Mouse (Mus musculus) midbrain, embryonic 13.5 days (tissue): ENCODE results near the gene Gm3336. TPM values are rescaled to one million over a fixed set of nuclear protein-coding genes. Genes with fewer than 3 reads are reported as not detected.

Source experiments
- ATAC-seq: fragments of 200-750 bp; cut with Nextera tagmentation; 2 replicates; pipeline ENCODE4 v1.8.0; 2017; ENCODE audit warnings: mild to moderate bottlenecking, moderate TSS enrichment, moderate library complexity
- H3K27ac ChIP-seq: fragments of 300-500 bp; sonication (generic); 2 replicates; pipeline ENCODE4 v1.5.1; 2015; ENCODE audit warnings: inconsistent platforms, mild to moderate bottlenecking, moderate library complexity
- H3K27me3 ChIP-seq: fragments of 300-500 bp; sonication (generic); 2 replicates; pipeline ENCODE4 v1.6.1; 2015; ENCODE audit warnings: mild to moderate bottlenecking, inconsistent platforms
- H3K36me3 ChIP-seq: fragments of 300-500 bp; sonication (generic); 2 replicates; pipeline ENCODE4 v1.6.1; 2015; ENCODE audit warnings: mild to moderate bottlenecking, inconsistent platforms
- H3K4me1 ChIP-seq: fragments of 300-500 bp; sonication (generic); replicated peaks from 2 replicates; pipeline ENCODE4 v1.6.1; 2015; ENCODE audit warnings: inconsistent platforms
- H3K4me2 ChIP-seq: fragments of 300-500 bp; sonication (generic); replicated peaks from 2 replicates; pipeline ENCODE4 v1.6.1; 2015; ENCODE audit warnings: moderate library complexity, mild to moderate bottlenecking, inconsistent platforms
- H3K4me3 ChIP-seq: fragments of 300-500 bp; sonication (generic); replicated peaks from 2 replicates; pipeline ENCODE4 v1.5.1; 2015; ENCODE audit warnings: mild to moderate bottlenecking, inconsistent platforms
- H3K9ac ChIP-seq: fragments of 300-500 bp; sonication (generic); replicated peaks from 2 replicates; pipeline ENCODE4 v1.6.1; 2015; ENCODE audit warnings: mild to moderate bottlenecking, inconsistent platforms
- H3K9me3 ChIP-seq: fragments of 300-500 bp; sonication (generic); 2 replicates; pipeline ENCODE4 v1.6.1; 2016; ENCODE audit warnings: mild to moderate bottlenecking, inconsistent platforms
- whole genome bisulfite sequencing: fragments of 180-500 bp; shearing (Covaris S2); methylation state at CpG from one replicate; pipeline ENCODE4 v1.1.7; 2015; 5-methylcytosine and 5-hydroxymethylcytosine counted together
- polyA plus RNA-seq: library from polyadenylated mRNA; unstranded; fragments of >200 nt; fragmentation: Nextera tagmentation; extraction: Ambion mirVana; gene quantifications from 2 replicates; pipeline ENCODE4 v1.2.1, GENCODE M21; 2015

Gm3336 gene
- polyA plus RNA-seq, 1 experiment from 2014 or later: not detected

DNA sequence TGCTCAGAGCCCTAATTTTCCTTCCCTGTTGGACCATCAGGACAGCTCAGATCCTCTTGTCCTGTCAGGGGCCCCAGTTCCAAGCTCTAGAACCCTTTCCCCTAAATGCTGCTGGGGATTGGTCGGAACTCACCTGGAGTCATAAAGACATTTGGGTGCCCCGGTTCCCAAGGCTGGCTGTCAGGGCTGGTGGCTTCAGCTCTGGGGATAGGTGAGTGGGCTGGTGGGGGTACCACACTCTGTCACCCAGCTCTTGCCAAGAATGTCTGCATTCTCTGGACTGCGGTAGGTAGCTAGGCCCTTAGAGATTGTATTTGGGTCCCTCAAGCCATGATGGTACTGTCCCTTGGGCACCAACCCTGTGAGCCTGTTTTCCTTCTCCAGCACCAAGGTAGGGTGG is 15.1 kb upstream of the Gm3336 start, which contains the start of gene Iqcn:
Gene Iqcn, plus strand, starts transcription at position 171 of the 400 bp plus-strand sequence.
- H3K4me3 ChIP-seq: 0 out of 2 replicates have a peak within 1 kb of the TSS, but pooled peaks have one; percentile 98
- no peak within 1 kb of the TSS for H3K27ac ChIP-seq
- H3K27me3 ChIP-seq: no peaks in the 10 kb centered on the region
- H3K4me1 ChIP-seq: peaks cover 33% of the 10 kb centered on the region
- peaks cover 24% of the 10 kb centered on the region for H3K36me3 ChIP-seq
- no peak within 1 kb of the TSS; the same call in none of the 2 replicates for H3K9ac ChIP-seq
- no peak for ATAC-seq
- no peaks in the 10 kb centered on the region for H3K9me3 ChIP-seq
- H3K4me2 ChIP-seq: peak within 1 kb of the TSS; percentile 81
- WGBS: 99% methylated on average over 3 of the region's 3 CpGs

DNA sequence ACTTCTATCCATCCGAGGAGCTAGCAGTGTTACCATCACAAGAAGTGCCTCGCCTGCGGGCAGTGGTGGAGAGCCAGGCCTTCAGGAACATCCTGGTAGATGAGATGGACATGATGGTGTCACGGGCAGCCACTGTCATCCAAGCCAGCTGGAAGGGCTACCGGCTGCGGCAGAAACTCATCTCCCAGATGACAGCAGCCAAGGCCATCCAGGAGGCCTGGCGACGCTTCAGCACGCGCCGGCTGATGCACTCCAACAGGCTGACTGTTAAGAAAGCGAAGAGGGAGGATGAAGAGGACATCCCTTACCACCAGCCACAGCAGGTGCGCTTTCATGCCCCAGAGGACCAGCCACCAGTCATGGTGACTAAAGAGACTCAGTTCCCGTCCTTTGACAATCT is 10.1 kb upstream of the Gm3336 start:
- Histone ChIP-seq H3K27ac (no peak overlapping the region), H3K4me3 (no peak overlapping the region), H3K9me3 (no peaks in the 10 kb centered on the region), H3K9ac (no peak overlapping the region), H3K27me3 (no peaks in the 10 kb centered on the region), H3K4me1 (peaks cover 8% of the 10 kb centered on the region), H3K36me3 (peaks cover 16% of the 10 kb centered on the region; the same call in 1 of the 2 replicates), H3K4me2 (no peak overlapping the region)
- 93% methylated on average over 14 of the region's 14 CpGs for WGBS
- ATAC-seq: no peak

- no peaks in the 10 kb centered on the region for H3K9me3 ChIP-seq
- H3K27me3 ChIP-seq: no peaks in the 10 kb centered on the region
- H3K4me3 ChIP-seq: no peak overlapping the region
- ATAC-seq: no peak
- H3K9ac ChIP-seq: no peak overlapping the region
- no peak overlapping the region for H3K27ac ChIP-seq
- no peak overlapping the region for H3K4me2 ChIP-seq
- WGBS: 91% methylated on average over 9 of the region's 9 CpGs
- no peaks in the 10 kb centered on the region for H3K4me1 ChIP-seq
- peaks cover under 1% of the 10 kb centered on the region; the same call in 1 of the 2 replicates for H3K36me3 ChIP-seq
Observed at GRCm38 (mm10) chr8:70709794-70710193, 8.5 kb upstream of the Gm3336 start.

DNA sequence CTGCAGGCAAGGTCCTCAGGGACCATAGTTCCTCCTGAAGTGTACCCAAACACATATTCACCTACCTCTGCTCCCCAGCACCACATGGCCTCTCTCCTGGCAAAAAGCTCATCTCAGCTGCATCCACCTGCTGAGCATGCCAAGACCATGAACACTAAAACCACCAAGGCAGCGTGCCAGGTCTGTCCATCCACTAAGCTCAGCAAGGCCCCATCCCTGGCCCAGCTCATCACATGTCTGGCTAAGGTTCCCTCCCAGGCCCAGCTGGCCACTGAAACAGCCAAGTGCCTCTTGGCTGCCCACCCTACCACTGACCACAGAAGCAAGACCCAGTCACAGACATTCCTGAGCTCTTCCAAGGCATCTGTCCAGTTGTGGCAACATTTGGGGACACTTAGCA is 8.0 kb upstream of the Gm3336 start:
- H3K27me3 ChIP-seq: no peaks in the 10 kb centered on the region
- WGBS: 100% methylated on average over 1 of the region's 1 CpGs
- H3K36me3 ChIP-seq: no peaks in the 10 kb centered on the region
- no peak overlapping the region for H3K4me3 ChIP-seq
- H3K9me3 ChIP-seq: no peaks in the 10 kb centered on the region
- no peak overlapping the region for H3K9ac ChIP-seq
- H3K27ac ChIP-seq: no peak overlapping the region
- ATAC-seq: no peak
- no peaks in the 10 kb centered on the region for H3K4me1 ChIP-seq
- H3K4me2 ChIP-seq: no peak overlapping the region

DNA sequence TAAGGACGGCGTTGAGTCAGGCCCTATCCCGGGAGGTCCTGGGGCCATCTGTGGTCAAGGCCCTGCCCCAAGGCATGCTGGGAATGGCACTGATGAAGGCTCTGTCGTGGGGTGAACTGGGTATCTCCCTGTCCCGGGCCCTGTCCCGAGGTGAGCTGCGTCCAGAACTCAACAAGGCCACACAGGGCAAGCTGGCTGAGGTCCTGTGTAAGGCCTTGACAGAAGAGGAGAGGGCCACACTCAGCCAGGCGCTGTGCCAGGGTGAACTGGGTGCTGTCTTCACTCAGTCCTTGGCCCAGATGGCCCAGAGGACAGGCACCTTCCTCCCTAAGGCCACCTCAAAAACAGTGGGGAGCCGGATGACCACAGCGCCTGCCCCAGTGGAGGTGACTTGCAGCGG is 7.3 kb upstream of the Gm3336 start:
- Histone ChIP-seq H3K36me3 (no peaks in the 10 kb centered on the region), H3K9ac (no peak overlapping the region), H3K27ac (no peak overlapping the region), H3K9me3 (no peaks in the 10 kb centered on the region), H3K4me3 (no peak overlapping the region), H3K4me1 (no peaks in the 10 kb centered on the region), H3K27me3 (no peaks in the 10 kb centered on the region), H3K4me2 (no peak overlapping the region)
- ATAC-seq: no peak
- WGBS: 88% methylated on average over 11 of the region's 11 CpGs

DNA sequence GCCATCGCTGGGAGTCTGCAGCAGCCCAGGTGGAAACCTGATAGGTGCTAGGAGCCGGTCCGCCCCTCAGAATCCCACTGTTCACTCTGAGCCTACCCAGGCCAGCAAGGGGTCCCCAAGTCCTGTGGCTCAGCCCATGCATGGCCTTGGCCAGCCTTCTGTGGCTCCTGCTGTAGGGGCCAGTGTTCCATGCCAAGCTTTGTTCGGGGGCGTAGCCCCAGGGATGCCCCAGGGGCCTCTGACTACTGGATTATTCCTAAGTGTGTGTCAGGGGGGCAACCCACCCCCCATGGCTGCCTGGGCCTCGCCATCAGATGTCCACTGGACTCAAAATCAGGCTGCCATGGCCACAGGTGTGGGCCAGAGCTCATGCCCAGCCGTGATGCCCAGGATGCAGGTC is 4.4 kb upstream of the Gm3336 start:
- no peak overlapping the region for H3K4me2 ChIP-seq
- ATAC-seq: no peak
- H3K4me3 ChIP-seq: no peak overlapping the region
- no peaks in the 10 kb centered on the region for H3K9me3 ChIP-seq
- H3K4me1 ChIP-seq: no peaks in the 10 kb centered on the region
- WGBS: 79% methylated on average over 7 of the region's 7 CpGs
- no peak overlapping the region for H3K27ac ChIP-seq
- peaks cover 7% of the 10 kb centered on the region; the same call in 1 of the 2 replicates for H3K27me3 ChIP-seq
- H3K36me3 ChIP-seq: no peaks in the 10 kb centered on the region
- H3K9ac ChIP-seq: no peak overlapping the region

GRCm38 (mm10) chr8:70715086-70715485 is 3.3 kb upstream of the Gm3336 start:
- Histone ChIP-seq H3K4me1 (no peaks in the 10 kb centered on the region), H3K27me3 (peaks cover 14% of the 10 kb centered on the region; the same call in 1 of the 2 replicates), H3K9ac (no peak overlapping the region), H3K36me3 (no peaks in the 10 kb centered on the region), H3K9me3 (no peaks in the 10 kb centered on the region), H3K4me3 (no peak overlapping the region), H3K27ac (no peak overlapping the region), H3K4me2 (no peak overlapping the region)
- no peak for ATAC-seq
- WGBS: 76% methylated on average over 2 of the region's 2 CpGs

DNA sequence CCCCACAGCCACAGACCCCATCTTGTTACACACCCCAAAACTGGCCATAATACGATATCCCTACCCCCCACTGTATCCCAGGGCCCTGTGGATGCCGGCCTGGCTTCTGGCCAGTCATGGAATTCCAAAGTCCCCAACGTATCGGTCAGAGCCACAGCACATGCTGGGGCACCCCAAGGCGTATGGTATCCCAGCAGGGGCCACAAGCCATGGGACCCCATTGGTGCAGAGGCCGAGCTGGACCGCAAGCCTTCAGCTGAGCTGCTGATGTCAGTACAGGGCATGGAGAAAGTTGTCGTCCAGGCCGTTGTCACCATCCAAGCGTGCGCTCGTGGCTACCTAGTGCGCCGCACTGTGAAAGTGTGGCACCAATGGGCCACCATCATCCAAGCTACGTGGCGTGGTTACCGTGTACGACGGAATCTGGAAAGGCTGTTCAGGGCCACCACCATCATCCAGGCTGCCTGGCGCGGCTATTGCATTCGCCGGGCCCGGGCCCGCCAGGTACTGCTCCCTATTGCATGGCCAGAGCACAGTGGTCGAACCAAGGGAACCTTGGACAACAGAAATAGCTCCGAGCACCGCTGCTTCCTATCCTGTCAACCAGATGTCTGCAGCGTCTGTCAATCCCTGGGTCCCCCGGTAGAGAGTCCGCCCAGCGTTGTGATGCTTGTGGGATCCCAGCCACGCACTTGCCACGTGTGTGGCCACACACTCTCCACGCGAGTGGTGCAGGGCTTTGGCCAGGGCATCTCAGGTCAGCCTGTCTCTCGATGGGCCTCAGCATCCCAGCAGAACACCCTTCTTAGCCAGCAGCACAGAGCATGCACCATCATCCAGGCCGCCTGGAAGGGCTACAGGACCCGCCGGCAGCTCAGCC is 1.6 kb upstream of the Gm3336 start:
- Histone ChIP-seq H3K9ac (no peak overlapping the region), H3K4me2 (no peak overlapping the region), H3K27ac (no peak overlapping the region), H3K4me1 (no peaks in the 10 kb centered on the region), H3K9me3 (no peaks in the 10 kb centered on the region), H3K36me3 (no peaks in the 10 kb centered on the region), H3K27me3 (peaks cover 14% of the 10 kb centered on the region; the same call in 1 of the 2 replicates), H3K4me3 (no peak overlapping the region)
- ATAC-seq: no peak
- WGBS: 88% methylated on average over 40 of the region's 40 CpGs

- Histone ChIP-seq H3K9ac (no peak overlapping the region), H3K36me3 (no peaks in the 10 kb centered on the region), H3K4me2 (no peak overlapping the region), H3K9me3 (no peaks in the 10 kb centered on the region), H3K27ac (no peak overlapping the region), H3K4me1 (no peaks in the 10 kb centered on the region), H3K27me3 (peaks cover 14% of the 10 kb centered on the region; the same call in 1 of the 2 replicates), H3K4me3 (no peak overlapping the region)
- no peak for ATAC-seq
- 73% methylated on average over 9 of the region's 9 CpGs for WGBS
Observed at GRCm38 (mm10) chr8:70719796-70720270, 1.5 kb downstream of the Gm3336 start.

- H3K27me3 ChIP-seq: peaks cover 14% of the 10 kb centered on the region; the same call in 1 of the 2 replicates
- no peaks in the 10 kb centered on the region for H3K4me1 ChIP-seq
- H3K4me2 ChIP-seq: no peak overlapping the region
- ATAC-seq: peak; percentile 70
- no peaks in the 10 kb centered on the region for H3K36me3 ChIP-seq
- no peak overlapping the region for H3K4me3 ChIP-seq
- H3K9me3 ChIP-seq: no peaks in the 10 kb centered on the region
- H3K9ac ChIP-seq: no peak overlapping the region
- H3K27ac ChIP-seq: no peak overlapping the region
- 4% methylated on average over 3 of the region's 3 CpGs for WGBS
Observed at GRCm38 (mm10) chr8:70720739-70721138, 2.4 kb downstream of the Gm3336 start.

DNA sequence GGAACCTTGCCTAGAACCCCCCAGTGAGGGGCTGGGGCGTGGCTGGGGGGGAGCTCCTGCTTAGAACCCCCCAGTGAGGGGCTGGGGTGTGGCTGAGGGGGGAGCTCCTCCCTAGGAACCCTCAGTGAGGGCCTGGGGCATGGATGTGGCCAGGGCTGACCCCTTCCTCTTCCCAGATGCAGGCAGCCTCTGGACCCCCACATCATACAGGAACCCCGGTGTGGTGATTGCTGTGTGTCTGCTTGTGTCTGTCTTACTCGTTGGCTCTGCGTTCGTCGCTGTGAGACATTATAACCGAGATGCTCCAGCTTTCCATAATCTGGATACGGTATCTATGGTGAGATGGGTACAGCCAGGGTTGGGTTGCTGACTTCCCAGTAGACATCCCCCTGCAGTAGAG is 3.3 kb downstream of the Gm3336 start:
- H3K27ac ChIP-seq: no peak overlapping the region
- ATAC-seq: no peak
- peaks cover 23% of the 10 kb centered on the region for H3K27me3 ChIP-seq
- H3K9me3 ChIP-seq: no peaks in the 10 kb centered on the region
- 0 out of 2 replicates have a peak overlapping the region, but pooled peaks have one; percentile 14 for H3K9ac ChIP-seq
- no peaks in the 10 kb centered on the region for H3K36me3 ChIP-seq
- H3K4me3 ChIP-seq: no peak overlapping the region
- no peaks in the 10 kb centered on the region for H3K4me1 ChIP-seq
- no peak overlapping the region for H3K4me2 ChIP-seq
- 81% methylated on average over 8 of the region's 8 CpGs for WGBS

DNA sequence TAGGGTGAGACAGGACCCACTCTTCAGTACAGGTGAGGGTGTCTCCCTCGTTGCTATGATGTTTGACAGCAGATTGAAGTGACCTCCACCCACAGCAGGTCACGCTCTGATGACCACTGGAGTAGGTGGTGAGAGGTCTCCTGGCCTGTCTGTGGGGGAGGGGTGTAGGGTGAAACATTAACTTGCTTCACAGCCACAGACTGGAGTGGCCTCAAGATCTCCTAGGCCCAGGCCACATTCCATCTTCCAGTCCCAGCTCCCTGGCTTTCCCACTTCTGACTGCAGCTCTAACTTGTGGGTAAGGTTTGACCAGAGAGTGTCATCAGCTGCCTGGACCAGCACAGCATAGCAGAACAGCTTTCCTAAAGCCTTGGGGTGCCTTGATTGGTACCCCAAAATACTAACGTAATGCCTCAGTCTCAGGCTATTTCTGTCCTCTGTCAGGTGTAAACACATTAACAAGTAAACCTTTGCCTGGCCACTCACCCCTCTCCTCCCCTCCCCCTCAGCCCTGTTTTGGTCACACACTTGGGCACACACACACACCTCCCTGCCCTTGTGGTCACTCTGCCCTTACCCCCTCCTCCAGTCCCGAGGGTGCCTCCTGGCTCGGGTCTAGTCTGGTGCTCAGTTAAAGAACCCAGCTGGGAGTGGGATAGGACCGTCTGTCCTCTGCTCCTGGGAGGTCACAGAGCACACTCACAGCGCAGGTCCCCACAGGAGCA is 5.3 kb downstream of the Gm3336 start, which contains the start of gene Pde4c:
Gene Pde4c, plus strand, starts transcription at position 235 of the 725 bp plus-strand sequence.
- Histone ChIP-seq H3K9me3 (no peaks in the 10 kb centered on the region), H3K4me3 (no peak within 1 kb of the TSS), H3K36me3 (no peaks in the 10 kb centered on the region), H3K4me1 (no peaks in the 10 kb centered on the region), H3K9ac (0 out of 2 replicates have a peak within 1 kb of the TSS, but pooled peaks have one; percentile 28), H3K27ac (no peak within 1 kb of the TSS), H3K4me2 (no peak within 1 kb of the TSS), H3K27me3 (peaks cover 33% of the 10 kb centered on the region)
- WGBS: 70% methylated on average over 7 of the region's 7 CpGs
- ATAC-seq: no peak
